Mouse (Mus musculus): Measurements from ENCODE around the gene Aldh1a1.
"Not testable (repeated sequence)": the region's sequence is repeated elsewhere in the genome, so short reads cannot be mapped to it uniquely, and the experiment has no call there.

The Aldh1a1 gene

GRCm38 (mm10) chr19:20555365-20555764, 62.9 kb downstream of the Aldh1a1 start:
- no peak for DNase-seq (ENCODE audit: low spot score)

- DNase-seq (ENCODE audit: low spot score): no peak
These were observed 64.7 kb downstream of the Aldh1a1 start for GRCm38 (mm10) chr19:20557211-20557610.

DNA sequence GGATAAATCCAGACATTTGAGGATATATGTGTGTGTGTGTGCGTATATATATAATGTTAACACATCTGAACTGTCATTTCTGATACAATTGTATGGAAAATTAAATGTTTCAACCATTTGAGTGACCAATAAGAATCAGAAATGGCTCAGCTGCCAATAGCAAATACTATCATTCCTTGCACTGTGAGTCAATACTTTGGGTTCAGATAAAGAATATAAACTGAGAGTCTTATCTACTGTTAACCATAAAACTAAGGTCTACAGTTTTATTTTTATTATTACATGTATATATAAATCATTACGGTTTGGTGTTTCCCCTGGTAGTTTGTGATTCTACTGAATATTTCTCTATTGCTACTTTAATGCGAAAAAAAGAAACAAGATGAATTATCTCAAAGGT, 65.6 kb downstream of the Aldh1a1 start:
- no peak for DNase-seq (ENCODE audit: low spot score)

- DNase-seq (ENCODE audit: low spot score): no peak
These were observed 66.0 kb downstream of the Aldh1a1 start for GRCm38 (mm10) chr19:20558544-20558943.

DNA sequence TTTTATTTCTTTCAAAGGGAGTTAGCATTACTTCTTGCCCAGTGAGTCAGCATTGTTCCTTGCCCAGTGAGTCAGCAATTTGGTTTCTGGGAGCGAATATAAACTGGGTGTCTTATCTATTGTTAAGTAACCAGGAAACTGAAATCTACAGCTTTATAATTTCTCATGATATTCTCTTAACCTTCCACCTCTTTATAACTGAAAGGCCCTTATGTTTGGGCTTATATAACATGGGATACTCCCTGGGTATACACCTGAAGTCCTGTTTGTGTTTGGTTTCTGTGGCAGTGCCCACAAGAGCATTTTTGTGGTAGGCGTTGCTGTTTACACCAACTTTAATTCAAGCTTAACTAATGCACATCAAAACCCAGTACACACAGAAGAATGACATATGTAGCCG, 66.4 kb downstream of the Aldh1a1 start:
- DNase-seq (ENCODE audit: low spot score): no peak

DNA sequence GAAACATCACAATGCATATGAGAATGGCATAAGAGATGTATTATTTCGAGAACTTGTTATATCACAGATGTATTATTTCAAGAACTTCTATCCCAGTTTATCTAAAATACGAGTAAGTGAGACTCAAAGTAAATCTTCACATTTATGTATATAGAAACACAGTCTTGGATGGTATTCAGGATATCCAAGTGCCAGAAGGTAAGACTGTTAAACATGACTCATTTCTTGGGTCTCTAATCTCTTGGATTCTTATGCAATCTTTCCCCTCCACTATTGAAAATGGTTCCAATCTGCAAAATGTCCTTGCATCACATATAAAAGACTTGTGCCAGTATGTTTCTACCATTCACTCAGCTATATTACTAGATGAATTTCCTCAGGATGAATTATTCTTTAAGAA, 67.4 kb downstream of the Aldh1a1 start:
- DNase-seq (ENCODE audit: low spot score): no peak

GRCm38 (mm10) chr19:20562396-20562795, 69.9 kb downstream of the Aldh1a1 start:
- no peak for DNase-seq (ENCODE audit: low spot score)

DNA sequence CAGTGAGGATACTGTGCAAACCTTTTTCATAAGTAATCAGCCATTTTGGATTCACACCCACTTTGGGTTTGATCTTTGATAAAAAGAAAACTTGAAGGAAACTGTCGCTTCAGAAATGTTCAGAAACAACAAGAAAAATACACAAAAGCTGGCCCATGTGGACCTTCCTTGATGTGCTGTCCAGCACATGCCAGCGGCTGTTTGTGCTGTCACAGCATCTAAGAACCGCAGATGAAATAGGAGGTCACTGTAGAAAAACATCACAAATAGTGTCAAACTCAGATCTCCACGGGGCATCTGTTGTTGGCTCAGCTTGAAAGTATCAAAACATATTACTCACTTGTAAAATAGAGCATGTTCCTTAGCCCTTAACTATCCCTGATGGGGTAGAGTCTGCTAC, 73.8 kb downstream of the Aldh1a1 start:
- no peak for DNase-seq (ENCODE audit: low spot score)

DNA sequence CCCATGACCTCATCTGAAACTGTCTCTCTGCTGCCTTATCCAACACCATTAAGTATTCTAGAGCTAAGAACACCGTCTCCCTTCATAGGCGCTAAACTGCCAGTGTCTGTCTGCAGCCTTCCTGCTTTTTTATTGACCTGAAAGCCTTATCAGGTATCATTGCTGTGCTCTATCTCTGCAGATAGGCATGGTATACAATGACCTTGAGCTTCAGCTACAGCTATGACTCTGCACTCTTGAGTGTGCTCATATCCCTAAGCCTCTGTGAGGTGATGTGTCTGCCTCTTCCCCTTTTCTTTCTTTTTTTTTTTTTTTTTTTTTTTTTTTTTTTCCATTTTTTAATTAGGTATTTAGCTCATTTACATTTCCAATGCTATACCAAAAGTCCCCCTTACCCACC, 74.5 kb downstream of the Aldh1a1 start:
- DNase-seq (ENCODE audit: low spot score): no peak

DNA sequence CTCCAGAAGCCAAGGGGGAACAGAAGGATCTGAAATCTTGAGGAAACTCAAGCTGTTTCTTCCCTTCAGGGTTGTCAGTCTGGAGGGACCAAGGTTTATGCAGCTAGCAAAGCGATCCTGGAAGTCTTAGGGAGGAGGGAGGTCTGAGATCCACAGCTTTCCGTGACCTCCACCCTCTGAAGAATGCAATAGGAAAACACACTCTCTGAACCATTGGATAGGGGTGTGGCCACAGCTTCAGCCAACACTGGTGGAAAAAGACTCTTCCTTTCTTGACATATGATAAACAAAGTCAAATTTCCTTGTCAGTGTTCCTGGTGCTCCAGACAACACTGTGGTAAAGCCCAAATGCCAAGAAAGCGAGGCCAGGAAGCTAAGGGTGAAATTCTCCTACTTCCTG, 84.5 kb downstream of the Aldh1a1 start:
- no peak for DNase-seq (ENCODE audit: low spot score)

GRCm38 (mm10) chr19:20577429-20577828, 84.9 kb downstream of the Aldh1a1 start:
- no peak for DNase-seq (ENCODE audit: low spot score)

DNA sequence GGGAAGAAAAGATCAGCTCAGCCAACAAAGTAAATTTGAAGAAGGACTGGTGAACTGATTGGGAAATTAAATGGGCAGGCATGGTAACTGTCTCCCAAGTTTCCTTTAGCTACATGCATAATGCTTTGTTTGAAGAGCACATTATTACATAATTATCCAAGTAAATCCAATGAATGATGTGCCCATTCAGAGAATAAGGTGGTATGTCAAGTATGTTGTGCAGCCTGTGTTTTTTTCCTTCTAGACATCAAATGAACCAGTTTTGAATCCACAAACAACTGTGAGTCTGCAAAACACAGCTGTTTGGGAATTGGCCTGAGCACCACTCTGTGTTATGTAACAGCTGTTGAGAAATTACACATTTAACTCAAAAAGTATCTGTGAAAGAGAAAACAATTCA, 107.4 kb downstream of the Aldh1a1 start:
- DNase-seq (ENCODE audit: low spot score): no peak

DNA sequence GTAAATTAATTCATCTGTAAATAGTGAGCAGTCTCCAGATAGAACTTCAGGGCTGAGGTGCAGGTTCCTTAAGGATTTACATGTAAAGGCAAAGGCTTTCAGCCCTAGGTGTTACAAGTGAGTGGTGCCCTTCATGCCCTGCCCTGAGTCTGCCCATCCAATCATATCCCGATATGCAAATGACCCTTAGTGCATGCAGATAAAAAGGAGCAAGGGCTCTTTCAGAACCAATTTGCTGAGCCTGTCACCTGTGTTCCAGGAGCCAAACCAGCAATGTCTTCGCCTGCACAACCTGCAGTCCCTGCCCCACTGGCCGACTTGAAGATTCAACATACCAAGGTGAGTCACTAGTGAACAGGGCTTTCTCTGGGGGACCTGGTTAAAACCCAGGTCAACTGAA, 109.2 kb downstream of the Aldh1a1 start:
- no peak for DNase-seq (ENCODE audit: low spot score)

GRCm38 (mm10) chr19:20603212-20603611, 110.7 kb downstream of the Aldh1a1 start:
- no peak for DNase-seq (ENCODE audit: low spot score)

GRCm38 (mm10) chr19:20603866-20604265, 111.4 kb downstream of the Aldh1a1 start:
- no peak for DNase-seq (ENCODE audit: low spot score)

- DNase-seq (ENCODE audit: low spot score): no peak
These were observed 121.9 kb downstream of the Aldh1a1 start for GRCm38 (mm10) chr19:20614252-20614930.

DNA sequence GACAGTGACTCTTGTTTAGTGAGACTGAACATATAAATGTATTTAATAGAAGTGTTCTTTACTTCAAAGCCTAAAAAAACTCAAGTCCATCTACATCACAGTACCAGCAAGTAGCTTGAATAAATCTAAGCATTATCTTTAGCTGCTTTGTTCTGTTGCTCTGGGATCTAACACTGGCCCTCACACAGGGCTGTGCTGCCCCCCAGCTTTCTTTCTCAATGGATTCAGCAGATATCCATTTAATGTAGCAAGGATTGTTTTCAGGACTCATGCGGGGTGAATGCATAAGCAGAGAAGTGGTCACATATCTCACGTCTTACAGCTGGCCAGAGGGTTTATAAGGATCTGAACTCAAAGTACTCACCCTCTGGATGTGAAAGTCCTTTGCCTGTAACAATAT, 129.9 kb downstream of the Aldh1a1 start:
- no peak for DNase-seq (ENCODE audit: low spot score)

- DNase-seq (ENCODE audit: low spot score): no peak
These were observed 130.9 kb downstream of the Aldh1a1 start for GRCm38 (mm10) chr19:20623416-20623815.

DNA sequence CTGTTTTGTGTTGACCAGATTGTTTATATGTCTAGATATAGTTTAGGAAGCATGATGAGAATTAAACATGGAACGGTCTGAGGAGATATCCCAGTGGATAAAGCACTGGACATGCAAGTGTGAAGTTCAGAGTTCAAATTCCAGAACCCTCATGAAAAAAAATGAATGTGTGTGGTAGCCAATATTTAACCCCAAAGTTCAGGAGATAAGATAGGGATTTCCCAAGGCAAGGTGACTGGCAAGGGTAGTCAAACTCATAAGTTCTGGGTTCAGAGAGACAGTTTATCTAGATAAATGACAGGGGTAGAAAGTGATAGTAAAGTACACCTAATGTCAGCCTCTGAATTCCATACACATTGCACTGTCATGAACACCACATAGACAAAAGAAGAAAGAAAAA, 138.5 kb downstream of the Aldh1a1 start:
- DNase-seq (ENCODE audit: low spot score): no peak

DNA sequence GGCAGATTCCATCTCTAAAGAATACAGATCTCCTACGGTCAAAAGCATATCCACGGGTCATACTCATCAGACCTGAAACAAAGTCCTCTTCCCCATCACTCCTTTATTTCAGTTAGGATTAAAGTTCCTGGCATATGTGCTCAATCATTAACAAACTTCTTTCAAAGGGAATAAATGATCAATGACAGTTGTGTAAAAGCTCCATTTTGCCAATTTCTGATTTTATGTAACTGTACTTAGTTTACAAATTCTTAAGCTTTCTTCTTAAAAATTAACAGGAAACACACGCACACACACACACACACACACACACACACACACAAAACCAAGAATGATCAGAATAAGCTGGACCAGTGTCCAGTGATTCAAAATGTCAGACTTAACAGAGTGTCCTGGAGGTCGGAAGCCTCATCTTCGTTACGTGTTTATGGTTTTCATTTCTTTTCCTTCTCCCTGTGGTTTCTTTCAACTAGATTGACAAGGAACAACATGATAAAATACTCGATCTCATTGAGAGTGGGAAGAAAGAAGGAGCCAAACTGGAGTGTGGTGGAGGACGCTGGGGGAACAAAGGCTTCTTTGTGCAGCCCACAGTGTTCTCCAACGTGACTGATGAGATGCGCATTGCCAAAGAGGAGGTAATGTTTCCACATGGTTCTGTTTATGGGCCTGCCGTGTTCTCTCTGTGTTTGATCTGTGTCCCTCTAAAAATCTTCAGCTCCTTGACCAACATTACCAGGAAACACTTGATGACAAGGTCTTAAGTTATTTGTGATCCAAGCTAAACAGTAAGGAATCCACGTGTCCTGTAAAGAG, 141.6 kb downstream of the Aldh1a1 start:
- DNase-seq (ENCODE audit: low spot score): no peak

DNA sequence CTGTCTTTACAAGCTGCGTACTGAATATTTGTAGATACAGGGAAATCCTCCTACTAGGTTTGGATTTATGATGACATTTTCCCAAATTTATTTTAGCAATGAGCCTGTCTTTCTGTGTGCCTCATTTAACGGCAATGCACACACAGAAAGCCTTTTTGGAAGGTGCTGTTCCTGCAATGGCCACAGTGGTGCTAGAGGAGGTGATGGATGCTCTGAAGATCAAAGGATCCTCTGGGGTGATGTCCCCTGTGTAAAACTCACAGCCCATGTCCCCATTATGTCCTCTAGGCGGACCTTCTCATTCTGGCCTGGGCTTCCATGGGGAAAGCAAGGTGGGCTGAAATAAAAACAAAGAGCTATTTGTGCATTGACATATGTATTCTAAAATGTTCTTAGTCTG, 151.8 kb downstream of the Aldh1a1 start:
- DNase-seq (ENCODE audit: low spot score): no peak

- DNase-seq (ENCODE audit: low spot score): not testable (repeated sequence)
These were observed 155.0 kb downstream of the Aldh1a1 start for GRCm38 (mm10) chr19:20647496-20647895.

- DNase-seq (ENCODE audit: low spot score): no peak
These were observed 157.5 kb downstream of the Aldh1a1 start for GRCm38 (mm10) chr19:20650008-20650407.
